Mouse (Mus musculus) hindbrain, embryonic 10.5 days (tissue): ENCODE results near the gene BC016579. TPM values are rescaled to one million over a fixed set of nuclear protein-coding genes. Genes with fewer than 3 reads are reported as not detected.

Experiments used
- DNase-seq: peaks from one replicate; pipeline ENCODE4 v3.0.0-alpha.2; 2017; ENCODE audit warnings: low spot score
- H3K27ac ChIP-seq: fragments of 300-500 bp; sonication (generic); 2 replicates; pipeline ENCODE4 v1.5.1; 2016; ENCODE audit warnings: mild to moderate bottlenecking, moderate library complexity
- H3K27me3 ChIP-seq: fragments of 300-500 bp; sonication (generic); 2 replicates; pipeline ENCODE4 v1.6.1; 2016; ENCODE audit warnings: mild to moderate bottlenecking; ENCODE audit not compliant: poor library complexity, insufficient read depth, severe bottlenecking
- H3K36me3 ChIP-seq: fragments of 300-500 bp; sonication (generic); 2 replicates; pipeline ENCODE4 v1.6.1; 2016; ENCODE audit warnings: mild to moderate bottlenecking, moderate library complexity
- H3K4me1 ChIP-seq: fragments of 300-500 bp; sonication (generic); replicated peaks from 2 replicates; pipeline ENCODE4 v1.6.1; 2016; ENCODE audit warnings: mild to moderate bottlenecking
- H3K4me3 ChIP-seq: fragments of 300-500 bp; sonication (generic); 2 replicates; pipeline ENCODE4 v1.5.1; 2016; ENCODE audit warnings: mild to moderate bottlenecking, moderate library complexity
- H3K9me3 ChIP-seq: fragments of 300-500 bp; sonication (generic); 2 replicates; pipeline ENCODE4 v1.6.1; 2016; ENCODE audit warnings: mild to moderate bottlenecking, moderate library complexity
- WGBS: fragments of 180-500 bp; shearing (Covaris S2); methylation state at CpG from one replicate; pipeline ENCODE4 v1.1.7; 2016; 5-methylcytosine and 5-hydroxymethylcytosine counted together
- polyA plus RNA-seq: library from polyadenylated mRNA; unstranded; fragments of >200 nt; fragmentation: Nextera tagmentation; extraction: Ambion mirVana; gene quantifications from 2 replicates; pipeline ENCODE4 v1.2.1, GENCODE M21; 2016

Gene BC016579
- polyA plus RNA-seq: not detected in 2 replicates

GRCm38 (mm10) chr16:45653934-45654332 is at the start of gene BC016579:
BC016579 (minus strand) TSS chr16:45654068.
- peak; percentile 8 for DNase-seq

GRCm38 (mm10) chr16:45699301-45699700 is 45.4 kb upstream of the BC016579 start:
- Histone ChIP-seq H3K9me3 (no peaks in the 10 kb centered on the region), H3K4me3 (no peak overlapping the region), H3K36me3 (no peaks in the 10 kb centered on the region), H3K27ac (no peak overlapping the region), H3K4me1 (0 out of 2 replicates have a peak, but pooled peaks cover 2% of the 10 kb centered on the region), H3K27me3 (no peaks in the 10 kb centered on the region)
- 82% methylated on average over 5 of the region's 5 CpGs for WGBS
- DNase-seq: no peak

More at GRCm38 (mm10) chr16:45653934-45654332, at the start of gene BC016579:
- Histone ChIP-seq H3K9me3 (no peaks in the 10 kb centered on the region), H3K27me3 (peaks cover 26% of the 10 kb centered on the region), H3K4me3 (peak within 1 kb of the TSS; percentile 47), H3K36me3 (no peaks in the 10 kb centered on the region), H3K4me1 (peaks cover 10% of the 10 kb centered on the region), H3K27ac (no peak within 1 kb of the TSS)
- 6% methylated on average over 20 of the region's 20 CpGs for WGBS

GRCm38 (mm10) chr16:45697996-45698395 is 44.1 kb upstream of the BC016579 start:
- WGBS: 81% methylated on average over 6 of the region's 6 CpGs
- Histone ChIP-seq H3K27ac (no peak overlapping the region), H3K9me3 (no peaks in the 10 kb centered on the region), H3K36me3 (no peaks in the 10 kb centered on the region), H3K4me1 (0 out of 2 replicates have a peak, but pooled peaks cover 3% of the 10 kb centered on the region), H3K27me3 (no peaks in the 10 kb centered on the region), H3K4me3 (no peak overlapping the region)
- DNase-seq: no peak

GRCm38 (mm10) chr16:45695445-45696160 is 41.7 kb upstream of the BC016579 start:
- H3K36me3 ChIP-seq: no peaks in the 10 kb centered on the region
- no peaks in the 10 kb centered on the region for H3K9me3 ChIP-seq
- H3K27me3 ChIP-seq: no peaks in the 10 kb centered on the region
- DNase-seq: no peak
- peaks cover 8% of the 10 kb centered on the region for H3K4me1 ChIP-seq
- H3K27ac ChIP-seq: no peak overlapping the region
- WGBS: 77% methylated on average over 9 of the region's 9 CpGs
- no peak overlapping the region for H3K4me3 ChIP-seq

- WGBS: 88% methylated on average over 10 of the region's 10 CpGs
- no peaks in the 10 kb centered on the region for H3K9me3 ChIP-seq
- no peak within 1 kb of the TSS for H3K27ac ChIP-seq
- no peak within 1 kb of the TSS for H3K4me3 ChIP-seq
- no peak for DNase-seq
- H3K36me3 ChIP-seq: no peaks in the 10 kb centered on the region
- peaks cover 18% of the 10 kb centered on the region for H3K4me1 ChIP-seq
- no peaks in the 10 kb centered on the region for H3K27me3 ChIP-seq
Observed at GRCm38 (mm10) chr16:45693558-45693957, 39.7 kb upstream of the BC016579 start, which contains the start of gene Tmprss7. Tmprss7 (minus strand) TSS chr16:45693658.

GRCm38 (mm10) chr16:45692851-45693250 is 39.0 kb upstream of the BC016579 start:
- peaks cover 18% of the 10 kb centered on the region for H3K4me1 ChIP-seq
- no peaks in the 10 kb centered on the region for H3K27me3 ChIP-seq
- WGBS: 69% methylated on average over 3 of the region's 3 CpGs
- H3K9me3 ChIP-seq: no peaks in the 10 kb centered on the region
- DNase-seq: no peak
- no peaks in the 10 kb centered on the region for H3K36me3 ChIP-seq
- H3K4me3 ChIP-seq: no peak overlapping the region
- H3K27ac ChIP-seq: no peak overlapping the region

- WGBS: 16% methylated on average over 4 of the region's 4 CpGs
- peak; percentile 34 for DNase-seq
- Histone ChIP-seq H3K36me3 (no peaks in the 10 kb centered on the region), H3K4me1 (peaks cover 16% of the 10 kb centered on the region), H3K9me3 (no peaks in the 10 kb centered on the region), H3K4me3 (no peak overlapping the region), H3K27me3 (no peaks in the 10 kb centered on the region), H3K27ac (peak overlapping the region; percentile 64)
Observed at GRCm38 (mm10) chr16:45690178-45690577, 36.3 kb upstream of the BC016579 start.

- 81% methylated on average over 3 of the region's 3 CpGs for WGBS
- no peak overlapping the region for H3K27ac ChIP-seq
- DNase-seq: no peak
- H3K4me1 ChIP-seq: peaks cover 13% of the 10 kb centered on the region
- no peaks in the 10 kb centered on the region for H3K9me3 ChIP-seq
- H3K36me3 ChIP-seq: no peaks in the 10 kb centered on the region
- H3K4me3 ChIP-seq: no peak overlapping the region
- H3K27me3 ChIP-seq: no peaks in the 10 kb centered on the region
Observed at GRCm38 (mm10) chr16:45686833-45687232, 33.0 kb upstream of the BC016579 start.

GRCm38 (mm10) chr16:45685295-45685694 is 31.4 kb upstream of the BC016579 start:
- H3K9me3 ChIP-seq: no peaks in the 10 kb centered on the region
- H3K36me3 ChIP-seq: no peaks in the 10 kb centered on the region
- H3K27ac ChIP-seq: no peak overlapping the region
- no peaks in the 10 kb centered on the region for H3K27me3 ChIP-seq
- H3K4me3 ChIP-seq: no peak overlapping the region
- WGBS: 69% methylated on average over 3 of the region's 3 CpGs
- no peak for DNase-seq
- H3K4me1 ChIP-seq: peaks cover 7% of the 10 kb centered on the region

- Histone ChIP-seq H3K9me3 (no peaks in the 10 kb centered on the region), H3K4me1 (peaks cover 2% of the 10 kb centered on the region; the same call in 1 of the 2 replicates), H3K36me3 (no peaks in the 10 kb centered on the region), H3K27me3 (no peaks in the 10 kb centered on the region), H3K4me3 (no peak overlapping the region), H3K27ac (no peak overlapping the region)
- 14% methylated on average over 8 of the region's 8 CpGs for WGBS
- DNase-seq: peak; percentile 74
Observed at GRCm38 (mm10) chr16:45684815-45685214, 30.9 kb upstream of the BC016579 start.

GRCm38 (mm10) chr16:45676462-45676861 is 22.6 kb upstream of the BC016579 start:
- no peak for DNase-seq
- no peaks in the 10 kb centered on the region for H3K27me3 ChIP-seq
- H3K36me3 ChIP-seq: no peaks in the 10 kb centered on the region
- no peak overlapping the region for H3K27ac ChIP-seq
- no peaks in the 10 kb centered on the region for H3K4me1 ChIP-seq
- no peak overlapping the region for H3K4me3 ChIP-seq
- 31% methylated on average over 1 of the region's 1 CpGs for WGBS
- no peaks in the 10 kb centered on the region for H3K9me3 ChIP-seq

- 82% methylated on average over 4 of the region's 4 CpGs for WGBS
Observed at GRCm38 (mm10) chr16:45670005-45670404, 16.1 kb upstream of the BC016579 start.

GRCm38 (mm10) chr16:45668178-45668577 is 14.3 kb upstream of the BC016579 start:
- Histone ChIP-seq H3K36me3 (no peaks in the 10 kb centered on the region), H3K27ac (no peak overlapping the region), H3K4me1 (no peaks in the 10 kb centered on the region), H3K27me3 (no peaks in the 10 kb centered on the region), H3K4me3 (no peak overlapping the region), H3K9me3 (no peaks in the 10 kb centered on the region)
- no peak for DNase-seq
- 71% methylated on average over 3 of the region's 3 CpGs for WGBS

More at GRCm38 (mm10) chr16:45670005-45670404, 16.1 kb upstream of the BC016579 start:
- H3K36me3 ChIP-seq: no peaks in the 10 kb centered on the region
- no peak for DNase-seq
- no peak overlapping the region for H3K27ac ChIP-seq
- H3K4me3 ChIP-seq: no peak overlapping the region
- H3K27me3 ChIP-seq: no peaks in the 10 kb centered on the region
- no peaks in the 10 kb centered on the region for H3K9me3 ChIP-seq
- H3K4me1 ChIP-seq: no peaks in the 10 kb centered on the region
